Mouse (Mus musculus) heart, embryonic 13.5 days (tissue): Measurements from ENCODE around the gene Hoxa11. TPM values are rescaled to one million over a fixed set of nuclear protein-coding genes. Genes with fewer than 3 reads are reported as not detected.

Experiments used
- ATAC-seq: fragments of 200-750 bp; cut with Nextera tagmentation; 2 replicates; pipeline ENCODE4 v1.8.0; 2017; ENCODE audit warnings: moderate TSS enrichment; ENCODE audit not compliant: insufficient number of reproducible peaks, low FRiP score, low TSS enrichment; ENCODE audit errors: extremely low read depth
- H3K27ac ChIP-seq: fragments of 300-500 bp; sonication (generic); replicated peaks from 2 replicates; pipeline ENCODE4 v1.5.1; 2015; ENCODE audit warnings: moderate library complexity, mild to moderate bottlenecking, inconsistent platforms
- H3K27me3 ChIP-seq: fragments of 300-500 bp; sonication (generic); replicated peaks from 2 replicates; pipeline ENCODE4 v1.6.1; 2015; ENCODE audit warnings: mild to moderate bottlenecking, inconsistent platforms
- H3K36me3 ChIP-seq: fragments of 300-500 bp; sonication (generic); 2 replicates; pipeline ENCODE4 v1.6.1; 2015; ENCODE audit warnings: mild to moderate bottlenecking, inconsistent platforms
- H3K4me1 ChIP-seq: fragments of 300-500 bp; sonication (generic); 2 replicates; pipeline ENCODE4 v1.6.1; 2015; ENCODE audit warnings: inconsistent platforms
- H3K4me2 ChIP-seq: fragments of 300-500 bp; sonication (generic); 2 replicates; pipeline ENCODE4 v1.6.1; 2015; ENCODE audit warnings: inconsistent platforms, mild to moderate bottlenecking, moderate library complexity
- H3K4me3 ChIP-seq: fragments of 300-500 bp; sonication (generic); 2 replicates; pipeline ENCODE4 v1.5.1; 2015; ENCODE audit warnings: moderate library complexity, mild to moderate bottlenecking, inconsistent platforms
- H3K9ac ChIP-seq: fragments of 300-500 bp; sonication (generic); 2 replicates; pipeline ENCODE4 v1.6.1; 2015; ENCODE audit warnings: inconsistent platforms, mild to moderate bottlenecking, moderate library complexity
- H3K9me3 ChIP-seq: fragments of 300-500 bp; sonication (generic); 2 replicates; pipeline ENCODE4 v1.6.1; 2016; ENCODE audit warnings: inconsistent platforms
- WGBS: fragments of 180-500 bp; shearing (Covaris S2); methylation state at CpG from one replicate; pipeline ENCODE4 v1.1.7; 2015; ENCODE audit warnings: mixed read lengths; 5-methylcytosine and 5-hydroxymethylcytosine counted together
- polyA plus RNA-seq: library from polyadenylated mRNA; unstranded; fragments of >200 nt; fragmentation: Nextera tagmentation; extraction: Ambion mirVana; gene quantifications from 2 replicates; pipeline ENCODE4 v1.2.1, GENCODE M21; 2015

The Hoxa11 gene
- polyA plus RNA-seq, 1 experiment from 2014 or later = not detected

GRCm38 (mm10) chr6:52215070-52215469 lies 30.5 kb downstream of the Hoxa11 start:
- no peaks in the 10 kb centered on the region for H3K9me3 ChIP-seq
- no peak overlapping the region for H3K9ac ChIP-seq
- H3K4me3 ChIP-seq = no peak overlapping the region
- H3K36me3 ChIP-seq = no peaks in the 10 kb centered on the region
- peaks cover 27% of the 10 kb centered on the region for H3K4me1 ChIP-seq
- no peak overlapping the region for H3K4me2 ChIP-seq
- 17% methylated on average over 3 of the region's 3 CpGs for WGBS
- H3K27me3 ChIP-seq = peaks cover 100% of the 10 kb centered on the region
- ATAC-seq = no peak
- H3K27ac ChIP-seq = no peak overlapping the region

GRCm38 (mm10) chr6:52214271-52214670 lies 31.3 kb downstream of the Hoxa11 start:
- H3K27ac ChIP-seq = no peak overlapping the region
- WGBS = 19% methylated on average over 5 of the region's 5 CpGs
- no peaks in the 10 kb centered on the region for H3K36me3 ChIP-seq
- H3K4me2 ChIP-seq = no peak overlapping the region
- peaks cover 100% of the 10 kb centered on the region for H3K27me3 ChIP-seq
- H3K9me3 ChIP-seq = no peaks in the 10 kb centered on the region
- peaks cover 27% of the 10 kb centered on the region for H3K4me1 ChIP-seq
- H3K9ac ChIP-seq = no peak overlapping the region
- no peak for ATAC-seq
- H3K4me3 ChIP-seq = no peak overlapping the region

- Histone ChIP-seq H3K9ac (no peak within 1 kb of the TSS), H3K4me3 (peak within 1 kb of the TSS; percentile 41), H3K36me3 (no peaks in the 10 kb centered on the region), H3K27ac (no peak within 1 kb of the TSS), H3K27me3 (peaks cover 100% of the 10 kb centered on the region), H3K9me3 (no peaks in the 10 kb centered on the region), H3K4me1 (peaks cover 32% of the 10 kb centered on the region), H3K4me2 (peak within 1 kb of the TSS; percentile 53)
- ATAC-seq = no peak
- 2% methylated on average over 38 of the region's 38 CpGs for WGBS
Observed at GRCm38 (mm10) chr6:52213119-52213986, 32.3 kb downstream of the Hoxa11 start, which contains the start of the genes Hoxa3 and Gm28308. Hoxa3 (minus strand) TSS chr6:52213336. Gm28308 (minus strand) TSS chr6:52213339.

GRCm38 (mm10) chr6:52212556-52213118 lies 33.0 kb downstream of the Hoxa11 start:
- H3K4me1 ChIP-seq = peaks cover 34% of the 10 kb centered on the region
- H3K36me3 ChIP-seq = no peaks in the 10 kb centered on the region
- H3K27me3 ChIP-seq = peaks cover 100% of the 10 kb centered on the region
- H3K9ac ChIP-seq = no peak overlapping the region
- H3K27ac ChIP-seq = no peak overlapping the region
- ATAC-seq = no peak
- 1% methylated on average over 22 of the region's 22 CpGs for WGBS
- H3K4me2 ChIP-seq = peak overlapping the region; percentile 53
- no peaks in the 10 kb centered on the region for H3K9me3 ChIP-seq
- H3K4me3 ChIP-seq = peak overlapping the region; percentile 41

- Histone ChIP-seq H3K4me3 (peak overlapping the region; percentile 41), H3K36me3 (no peaks in the 10 kb centered on the region), H3K4me2 (peak overlapping the region; percentile 53), H3K9ac (peak overlapping the region; percentile 34; the same call in 1 of the 2 replicates), H3K9me3 (no peaks in the 10 kb centered on the region), H3K4me1 (peaks cover 27% of the 10 kb centered on the region), H3K27ac (no peak overlapping the region), H3K27me3 (peaks cover 100% of the 10 kb centered on the region)
- ATAC-seq = no peak
- WGBS = 3% methylated on average over 13 of the region's 13 CpGs
Observed at GRCm38 (mm10) chr6:52211961-52212360, 33.6 kb downstream of the Hoxa11 start.

GRCm38 (mm10) chr6:52211170-52211935 lies 34.3 kb downstream of the Hoxa11 start:
- H3K27me3 ChIP-seq = peaks cover 100% of the 10 kb centered on the region
- no peaks in the 10 kb centered on the region for H3K36me3 ChIP-seq
- peak overlapping the region; percentile 41 for H3K4me3 ChIP-seq
- 2% methylated on average over 37 of the region's 37 CpGs for WGBS
- no peak; the same call in 1 of the 2 replicates for ATAC-seq
- no peak overlapping the region for H3K27ac ChIP-seq
- H3K4me2 ChIP-seq = peak overlapping the region; percentile 53
- no peaks in the 10 kb centered on the region for H3K9me3 ChIP-seq
- peaks cover 23% of the 10 kb centered on the region for H3K4me1 ChIP-seq
- H3K9ac ChIP-seq = peak overlapping the region; percentile 34; the same call in 1 of the 2 replicates

- WGBS = 14% methylated on average over 12 of the region's 12 CpGs
Observed at GRCm38 (mm10) chr6:52209685-52210046, 35.9 kb downstream of the Hoxa11 start.

GRCm38 (mm10) chr6:52208868-52209684 lies 36.5 kb downstream of the Hoxa11 start:
- H3K36me3 ChIP-seq = no peaks in the 10 kb centered on the region
- peaks cover 100% of the 10 kb centered on the region for H3K27me3 ChIP-seq
- peak overlapping the region; percentile 34 for H3K4me3 ChIP-seq
- no peak for ATAC-seq
- H3K4me1 ChIP-seq = peaks cover 32% of the 10 kb centered on the region
- no peak overlapping the region for H3K27ac ChIP-seq
- no peak overlapping the region for H3K9ac ChIP-seq
- 9% methylated on average over 18 of the region's 18 CpGs for WGBS
- peak overlapping the region; percentile 54 for H3K4me2 ChIP-seq
- H3K9me3 ChIP-seq = no peaks in the 10 kb centered on the region

More at GRCm38 (mm10) chr6:52209685-52210046, 35.9 kb downstream of the Hoxa11 start:
- no peak overlapping the region for H3K27ac ChIP-seq
- H3K9me3 ChIP-seq = no peaks in the 10 kb centered on the region
- no peak for ATAC-seq
- peaks cover 100% of the 10 kb centered on the region for H3K27me3 ChIP-seq
- no peaks in the 10 kb centered on the region for H3K36me3 ChIP-seq
- no peak overlapping the region for H3K4me2 ChIP-seq
- no peak overlapping the region for H3K9ac ChIP-seq
- H3K4me3 ChIP-seq = no peak overlapping the region
- peaks cover 27% of the 10 kb centered on the region for H3K4me1 ChIP-seq

- Histone ChIP-seq H3K4me1 (peaks cover 41% of the 10 kb centered on the region), H3K36me3 (no peaks in the 10 kb centered on the region), H3K4me3 (peak within 1 kb of the TSS; percentile 34), H3K9ac (no peak within 1 kb of the TSS), H3K27ac (no peak within 1 kb of the TSS), H3K9me3 (no peaks in the 10 kb centered on the region), H3K27me3 (peaks cover 100% of the 10 kb centered on the region), H3K4me2 (peak within 1 kb of the TSS; percentile 54)
- WGBS = 1% methylated on average over 45 of the region's 47 CpGs
- no peak for ATAC-seq
Observed at GRCm38 (mm10) chr6:52208072-52208867, 37.3 kb downstream of the Hoxa11 start, which contains the start of gene Hoxa6. Hoxa6 (minus strand) TSS chr6:52208722.

GRCm38 (mm10) chr6:52207684-52207976 lies 38.0 kb downstream of the Hoxa11 start:
- Histone ChIP-seq H3K4me2 (no peak overlapping the region), H3K4me3 (no peak overlapping the region), H3K27ac (no peak overlapping the region), H3K4me1 (peaks cover 37% of the 10 kb centered on the region), H3K36me3 (no peaks in the 10 kb centered on the region), H3K27me3 (peaks cover 100% of the 10 kb centered on the region), H3K9me3 (no peaks in the 10 kb centered on the region), H3K9ac (no peak overlapping the region)
- no peak for ATAC-seq
